Mouse (Mus musculus): ENCODE measurements at regions not wholly inside any gene's neighbourhood (a gene's known extent, or its start where the extent isn't known, plus 50 kb on each side); places are given as distances from the start of the nearest gene placed in this dataset.

DNA sequence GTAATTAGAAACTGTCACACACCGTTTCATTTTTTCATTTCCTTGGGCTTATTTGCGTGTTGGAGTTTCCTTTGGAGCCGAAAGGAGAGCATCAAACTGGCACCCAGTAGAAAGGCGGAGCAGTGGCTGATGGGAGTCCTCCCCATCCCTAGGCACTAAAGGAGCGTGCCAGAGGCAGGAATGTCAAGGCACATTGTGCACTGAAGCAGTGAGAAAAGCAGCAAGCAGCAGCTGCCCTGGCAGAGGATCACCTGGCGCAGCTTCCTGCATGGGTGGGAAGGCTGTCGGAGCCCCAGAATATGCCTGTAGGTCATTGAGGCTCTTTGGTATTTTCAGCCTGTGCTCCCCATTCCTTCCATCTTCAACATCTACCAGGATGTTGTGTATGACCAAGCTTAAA, 68.3 kb upstream of the Itga4 start:
- no peak for TF ChIP-seq CTCF (IDR thresholded peaks at IDR 0.05 in 2 of 3, conservative IDR thresholded peaks at IDR 0.05 in 1 of 3; ENCODE audit: control insufficient read depth in 1 of 3, insufficient read depth in 1 of 3, low read depth in 2 of 3, low read length in 3 of 3, poor library complexity in 1 of 3, severe bottlenecking in 1 of 3)
- no peak for TF ChIP-seq ETS1 (IDR thresholded peaks at IDR 0.05; ENCODE audit: low read depth, low read length)
- no peak for TF ChIP-seq GATA1 (IDR thresholded peaks at IDR 0.05; ENCODE audit: low read depth, low read length)
- TF ChIP-seq POLR2A (IDR thresholded peaks at IDR 0.05; ENCODE audit: control insufficient read depth in 1 of 2, insufficient read depth in 1 of 2, low read depth in 1 of 2, low read length in 2 of 2, poor library complexity in 1 of 2), result no peak
- no peak for TF ChIP-seq CHD2 (IDR thresholded peaks at IDR 0.05; ENCODE audit: low read length)
- no peak for TF ChIP-seq MXI1 (IDR thresholded peaks at IDR 0.05; ENCODE audit: low read depth, low read length)

All from MEL (cell line).